Mouse (Mus musculus): ENCODE data around the gene Pef1. TPM values are rescaled to one million over a fixed set of nuclear protein-coding genes. Genes with fewer than 3 reads are reported as not detected.

Gene Pef1
- total and polyA plus RNA-seq, 3 experiments, result 31.4 to 59.3 (median 38.0) TPM

DNA sequence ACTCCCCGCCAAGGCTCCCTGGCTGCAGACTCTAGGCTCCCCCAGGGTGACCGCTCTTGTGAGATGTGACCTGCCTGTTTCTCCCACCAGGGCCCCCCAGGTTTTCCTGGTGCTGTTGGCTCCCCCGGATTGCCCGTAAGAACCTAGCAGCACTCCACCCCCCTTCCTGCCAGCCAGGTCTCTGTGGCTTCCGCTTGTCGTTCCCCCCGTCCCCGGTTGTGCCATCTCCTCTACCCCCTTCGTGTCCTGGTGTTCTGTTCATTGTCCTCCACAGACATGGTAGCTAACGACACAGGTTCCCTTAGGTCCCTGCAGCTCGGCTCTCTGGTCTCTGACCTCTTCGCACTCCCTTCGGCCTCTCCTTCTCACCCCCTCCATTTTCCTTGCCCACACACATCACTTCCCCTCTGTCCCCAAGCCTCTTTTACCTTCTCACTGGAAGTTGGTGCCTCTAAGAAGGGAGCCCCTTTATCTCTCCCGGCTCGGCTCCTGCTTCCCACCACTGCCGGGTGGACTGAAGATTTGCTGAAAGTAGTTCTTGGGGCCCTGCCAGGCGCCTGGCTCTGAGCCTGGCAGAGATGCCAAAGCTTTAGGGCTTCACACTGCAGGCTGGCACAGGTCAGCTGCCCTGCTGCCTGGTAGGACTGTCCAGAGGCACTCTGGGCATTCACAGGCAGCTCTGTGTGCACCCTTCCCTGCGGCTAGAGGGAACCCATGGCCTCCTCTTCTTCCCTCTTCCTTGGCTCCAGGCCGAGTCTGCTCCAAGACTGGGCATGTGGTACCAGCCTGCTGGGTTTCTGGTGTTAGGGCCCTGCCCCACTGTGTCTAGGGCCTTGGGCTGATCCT lies 20.8 kb upstream of the Pef1 start:
- H3K36me3 ChIP-seq (ENCODE audit: control insufficient read depth, insufficient read depth, low read length), result no peaks in the 10 kb centered on the region
- H3K27ac ChIP-seq, result no peak overlapping the region
- H3K27me3 ChIP-seq (ENCODE audit: control insufficient read depth, insufficient read depth, low read length), result no peaks in the 10 kb centered on the region
- intact Hi-C loops (cut with DNase I), result loop anchor here (10.0 kb wide), 1 partner anchor 297 kb away; no protein-coding TSS in a partner anchor
- no peak overlapping the region for H3K9ac ChIP-seq (ENCODE audit: low read depth, low read length)
- TF ChIP-seq POLR2A (IDR thresholded peaks at IDR 0.05; ENCODE audit: insufficient read depth, low read depth, low read length) (no peak), CTCF (IDR thresholded peaks at IDR 0.05) (peak; percentile 14; the same call in 1 of the 2 replicates)
- peak; percentile 65 to 75 for DNase-seq
- H3K4me3 ChIP-seq, result no peak overlapping the region
- no peaks in the 10 kb centered on the region for H3K79me2 ChIP-seq (replicated peaks; ENCODE audit: control insufficient read depth, insufficient read depth, low read length)
- 52% methylated on average over 19 of the region's 19 CpGs for WGBS
- no peaks in the 10 kb centered on the region for H3K4me1 ChIP-seq (ENCODE audit: control insufficient read depth, insufficient read depth, low read length)

DNA sequence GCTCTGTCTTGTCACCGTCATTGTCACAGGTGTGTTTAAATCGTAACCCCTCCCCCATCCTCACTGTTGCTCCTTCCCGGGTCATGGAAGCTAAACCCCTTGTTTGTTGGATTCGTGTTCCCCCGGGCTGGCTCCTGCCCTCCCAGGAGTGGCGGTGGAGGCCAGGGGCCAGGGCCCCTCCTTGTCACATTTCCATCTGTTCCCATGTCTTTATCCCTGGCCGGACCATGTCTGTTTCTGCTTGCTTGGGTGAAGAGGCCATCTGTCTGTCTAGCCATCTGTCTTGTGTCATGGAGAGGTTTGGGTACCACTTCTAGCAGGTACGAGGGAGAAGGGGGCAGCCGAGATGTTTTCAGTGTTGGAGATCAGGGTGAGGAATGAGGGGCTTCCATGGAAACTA lies 20.1 kb upstream of the Pef1 start:
- WGBS, result 57% methylated on average over 9 of the region's 9 CpGs
- H3K4me1 ChIP-seq (ENCODE audit: control insufficient read depth, insufficient read depth, low read length), result no peaks in the 10 kb centered on the region
- H3K36me3 ChIP-seq (ENCODE audit: control insufficient read depth, insufficient read depth, low read length), result no peaks in the 10 kb centered on the region
- H3K9ac ChIP-seq (ENCODE audit: low read depth, low read length), result no peak overlapping the region
- DNase-seq, result no peak
- no peak overlapping the region for H3K27ac ChIP-seq
- no peak for TF ChIP-seq EP300 (IDR thresholded peaks at IDR 0.05; ENCODE audit: insufficient read depth, low read depth, low read length)
- no peaks in the 10 kb centered on the region for H3K79me2 ChIP-seq (replicated peaks; ENCODE audit: control insufficient read depth, insufficient read depth, low read length)
- no peaks in the 10 kb centered on the region for H3K27me3 ChIP-seq (ENCODE audit: control insufficient read depth, insufficient read depth, low read length)
- intact Hi-C loops (cut with DNase I), result loop anchor here (10.0 kb wide), 1 partner anchor 297 kb away; no protein-coding TSS in a partner anchor
- H3K4me3 ChIP-seq, result no peak overlapping the region

DNA sequence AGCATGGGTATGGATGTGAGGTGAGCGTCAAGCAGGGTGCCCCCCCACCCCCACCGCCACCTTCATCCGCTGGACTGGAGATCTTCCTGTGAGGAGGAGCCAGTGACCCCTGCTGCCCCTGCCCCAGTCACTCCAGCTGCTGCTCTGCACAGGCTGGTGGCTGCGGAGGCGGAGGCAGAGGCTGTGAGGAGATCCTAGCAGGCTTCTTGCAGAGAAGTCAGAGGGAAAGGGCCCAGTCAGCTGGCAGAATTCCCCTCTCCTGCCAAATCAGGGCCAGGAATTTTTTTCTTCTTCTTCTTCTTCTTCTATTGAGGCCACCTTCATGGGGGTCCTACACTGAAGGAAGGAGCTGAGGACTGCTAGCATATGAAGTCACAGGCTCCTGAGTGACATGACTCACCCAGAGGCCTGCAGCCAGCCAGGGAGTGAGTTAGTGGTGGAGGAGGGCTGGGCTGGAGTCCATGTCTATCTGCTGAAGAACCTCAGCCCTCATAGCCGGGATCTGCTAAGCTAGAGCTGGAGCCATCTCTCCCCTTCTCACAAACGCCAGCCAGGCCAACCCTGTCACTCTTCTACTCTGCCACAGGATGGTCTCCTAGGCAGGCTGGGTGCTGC lies 17.9 kb upstream of the Pef1 start:
- Histone ChIP-seq H3K36me3 (ENCODE audit: control insufficient read depth, insufficient read depth, low read length) (no peaks in the 10 kb centered on the region), H3K4me3 (no peak overlapping the region), H3K27ac (no peak overlapping the region), H3K79me2 (replicated peaks; ENCODE audit: control insufficient read depth, insufficient read depth, low read length) (no peaks in the 10 kb centered on the region), H3K4me1 (ENCODE audit: control insufficient read depth, insufficient read depth, low read length) (no peaks in the 10 kb centered on the region), H3K27me3 (ENCODE audit: control insufficient read depth, insufficient read depth, low read length) (no peaks in the 10 kb centered on the region), H3K9ac (ENCODE audit: low read depth, low read length) (no peak overlapping the region)
- WGBS, result 44% methylated on average over 7 of the region's 7 CpGs
- peak; percentile 55 to 69 for DNase-seq
- intact Hi-C loops (cut with DNase I), result loop anchor here (10.0 kb wide), 1 partner anchor 300 kb away; no protein-coding TSS in a partner anchor
- TF ChIP-seq POLR2A (IDR thresholded peaks at IDR 0.05; ENCODE audit: insufficient read depth, low read depth, low read length), result no peak
- TF ChIP-seq EP300 (IDR thresholded peaks at IDR 0.05; ENCODE audit: insufficient read depth, low read depth, low read length), result no peak
- no peak for TF ChIP-seq CTCF (IDR thresholded peaks at IDR 0.05)

DNA sequence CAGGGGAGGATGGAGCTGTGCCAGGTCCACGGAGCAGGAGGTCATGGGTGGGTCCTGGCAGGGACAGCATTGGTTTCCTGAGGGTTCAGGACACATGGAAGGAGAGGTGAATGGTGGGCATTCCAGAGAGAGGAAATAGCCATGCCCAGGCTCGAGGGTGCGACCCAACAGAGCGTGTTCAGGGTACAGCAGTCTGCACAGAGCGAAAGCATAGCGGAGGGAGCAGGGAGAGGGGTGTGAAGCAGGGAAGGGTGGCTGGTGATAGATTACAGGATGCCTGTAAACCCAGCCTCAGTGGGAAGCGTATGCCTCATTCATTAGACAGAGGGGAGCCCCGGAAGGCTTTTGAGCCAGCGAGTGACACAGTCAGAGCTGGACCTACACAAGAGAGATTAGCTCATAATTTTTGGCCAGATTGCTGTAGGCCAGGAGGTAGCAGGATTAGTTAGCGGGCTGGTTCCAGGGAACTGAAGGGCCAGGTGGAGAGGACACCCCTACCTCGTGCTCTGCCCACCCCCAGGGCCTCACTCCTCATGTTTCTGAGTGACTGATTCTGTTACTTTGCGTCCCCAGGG lies 17.0 kb upstream of the Pef1 start:
- H3K4me1 ChIP-seq (ENCODE audit: control insufficient read depth, insufficient read depth, low read length), result no peaks in the 10 kb centered on the region
- intact Hi-C loops (cut with DNase I), result loop anchor here (5.0 to 10.0 kb wide), 2 partner anchors 301 to 383 kb away; no protein-coding TSS in a partner anchor
- H3K9ac ChIP-seq (ENCODE audit: low read depth, low read length), result no peak overlapping the region
- H3K79me2 ChIP-seq (replicated peaks; ENCODE audit: control insufficient read depth, insufficient read depth, low read length), result no peaks in the 10 kb centered on the region
- no peak for DNase-seq
- TF ChIP-seq CTCF (IDR thresholded peaks at IDR 0.05) (no peak), EP300 (IDR thresholded peaks at IDR 0.05; ENCODE audit: insufficient read depth, low read depth, low read length) (no peak)
- no peaks in the 10 kb centered on the region for H3K27me3 ChIP-seq (ENCODE audit: control insufficient read depth, insufficient read depth, low read length)
- H3K36me3 ChIP-seq (ENCODE audit: control insufficient read depth, insufficient read depth, low read length), result no peaks in the 10 kb centered on the region
- no peak overlapping the region for H3K4me3 ChIP-seq
- no peak overlapping the region for H3K27ac ChIP-seq
- 76% methylated on average over 12 of the region's 12 CpGs for WGBS

DNA sequence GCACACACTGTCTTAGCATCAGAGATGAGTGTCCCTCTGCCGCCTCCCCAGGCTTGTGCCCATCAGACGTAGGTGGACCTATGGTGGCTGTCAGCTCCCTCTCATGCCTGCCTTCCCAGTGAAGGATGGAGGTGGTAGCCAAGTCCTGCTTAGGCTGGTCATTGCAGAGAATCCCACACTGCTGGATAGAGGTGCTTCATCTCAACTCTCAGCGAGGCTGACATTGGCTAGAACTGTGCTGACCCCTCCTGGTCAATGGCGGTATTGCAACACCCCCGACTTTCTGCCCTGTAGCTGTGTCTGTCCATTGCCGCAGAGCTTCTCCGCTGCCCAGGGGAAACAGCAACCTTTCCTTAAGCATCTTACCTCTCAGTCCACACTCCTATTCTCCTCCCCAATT lies 15.1 kb upstream of the Pef1 start:
- H3K27me3 ChIP-seq (ENCODE audit: control insufficient read depth, insufficient read depth, low read length), result no peaks in the 10 kb centered on the region
- no peak overlapping the region for H3K27ac ChIP-seq
- TF ChIP-seq EP300 (IDR thresholded peaks at IDR 0.05; ENCODE audit: insufficient read depth, low read depth, low read length) (peak; percentile 98), CTCF (IDR thresholded peaks at IDR 0.05) (no peak; the same call in 1 of the 2 replicates), POLR2A (IDR thresholded peaks at IDR 0.05; ENCODE audit: insufficient read depth, low read depth, low read length) (no peak)
- intact Hi-C loops (cut with DNase I), result loop anchor here (1.0 to 10.0 kb wide), 4 partner anchors 51 to 385 kb away; no protein-coding TSS in a partner anchor
- 12% methylated on average over 7 of the region's 7 CpGs for WGBS
- DNase-seq, result peak; percentile 85 to 96
- H3K4me1 ChIP-seq (ENCODE audit: control insufficient read depth, insufficient read depth, low read length), result no peaks in the 10 kb centered on the region
- H3K4me3 ChIP-seq, result no peak overlapping the region
- H3K36me3 ChIP-seq (ENCODE audit: control insufficient read depth, insufficient read depth, low read length), result no peaks in the 10 kb centered on the region
- no peaks in the 10 kb centered on the region for H3K79me2 ChIP-seq (replicated peaks; ENCODE audit: control insufficient read depth, insufficient read depth, low read length)
- no peak overlapping the region for H3K9ac ChIP-seq (ENCODE audit: low read depth, low read length)

DNA sequence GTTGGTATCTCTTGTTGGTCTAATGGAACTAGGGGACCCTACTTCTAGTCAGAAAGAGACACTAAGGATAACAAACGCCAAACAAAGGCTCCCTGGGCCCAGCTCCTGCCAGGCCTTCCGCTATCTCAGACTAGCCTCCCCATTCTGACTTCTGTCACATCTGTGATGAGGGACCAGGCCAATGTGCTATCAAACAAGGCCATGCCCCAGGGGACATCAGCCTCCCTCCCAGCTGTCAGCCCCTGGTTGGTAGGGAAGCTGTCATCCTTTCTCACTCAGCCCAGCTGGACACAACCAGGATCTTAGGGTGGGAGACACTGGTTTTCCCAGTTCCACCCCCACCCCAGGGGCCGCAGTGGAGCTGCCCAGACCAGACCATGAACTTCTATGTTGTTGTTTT lies 7.2 kb upstream of the Pef1 start:
- intact Hi-C loops (cut with DNase I), result no loop called here
- TF ChIP-seq CTCF (IDR thresholded peaks at IDR 0.05) (no peak), POLR2A (IDR thresholded peaks at IDR 0.05; ENCODE audit: insufficient read depth, low read depth, low read length) (no peak), EP300 (IDR thresholded peaks at IDR 0.05; ENCODE audit: insufficient read depth, low read depth, low read length) (no peak)
- H3K36me3 ChIP-seq (ENCODE audit: control insufficient read depth, insufficient read depth, low read length), result no peaks in the 10 kb centered on the region
- H3K27me3 ChIP-seq (ENCODE audit: control insufficient read depth, insufficient read depth, low read length), result no peaks in the 10 kb centered on the region
- no peaks in the 10 kb centered on the region for H3K79me2 ChIP-seq (replicated peaks; ENCODE audit: control insufficient read depth, insufficient read depth, low read length)
- no peak for DNase-seq
- no peak overlapping the region for H3K27ac ChIP-seq
- H3K9ac ChIP-seq (ENCODE audit: low read depth, low read length), result no peak overlapping the region
- WGBS, result 65% methylated on average over 3 of the region's 3 CpGs
- H3K4me3 ChIP-seq, result no peak overlapping the region
- H3K4me1 ChIP-seq (ENCODE audit: control insufficient read depth, insufficient read depth, low read length), result no peaks in the 10 kb centered on the region
